Mouse (Mus musculus): Measurements from ENCODE around the gene Nckap5.

DNA sequence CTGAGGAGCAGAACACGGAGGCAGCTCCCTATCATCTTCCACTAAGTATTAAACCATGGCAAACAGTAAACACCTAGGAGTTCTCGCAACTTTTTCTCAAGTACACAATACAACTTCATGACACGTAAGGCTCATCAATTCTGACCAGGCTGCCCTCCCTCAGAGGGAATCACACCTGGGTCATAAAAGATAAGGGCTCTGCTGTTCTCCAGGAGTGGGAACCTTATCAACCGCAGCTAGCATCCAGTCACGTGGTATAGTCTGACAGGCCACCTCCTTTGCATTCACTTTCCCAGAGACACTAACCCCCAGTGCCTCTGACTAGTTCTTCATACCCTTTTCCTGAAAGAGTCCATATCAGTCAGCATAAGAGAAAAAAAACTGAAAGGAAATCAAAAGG is 179.8 kb downstream of the Nckap5 start:
- TF ChIP-seq CTCF (conservative IDR thresholded peaks at IDR 0.05; ENCODE audit: insufficient read depth, insufficient read length, low read depth, low read length) (no peak), POLR2A (IDR thresholded peaks at IDR 0.05; ENCODE audit: low read depth, low read length) (no peak)
